Mouse (Mus musculus) brain, adult 2 months (tissue): ENCODE results near the gene Cenpw.
A peak's percentile ranks its signal among the peaks of the same experiment; 100 is the strongest.

Source experiments
- DNase-seq: peaks from one replicate; pipeline ENCODE4 v3.0.0; 2011; ENCODE audit warnings: low read depth, low spot score

Cenpw gene

GRCm38 (mm10) chr10:30199916-30200826 is at the start of gene Cenpw:
Gene Cenpw (minus strand): TSS chr10:30200560.
- DNase-seq, result peak; percentile 91

- DNase-seq, result no peak
Observed at GRCm38 (mm10) chr10:30249654-30250053, 49.3 kb upstream of the Cenpw start.

- no peak for DNase-seq
Observed at GRCm38 (mm10) chr10:30199501-30199900, 859 bp downstream of the Cenpw start.

- no peak for DNase-seq
Observed at GRCm38 (mm10) chr10:30167700-30168099, 32.7 kb downstream of the Cenpw start.
